Mouse (Mus musculus): Measurements from ENCODE around the gene Gabpb2.
"Not testable (repeated sequence)": the region's sequence is repeated elsewhere in the genome, so short reads cannot be mapped to it uniquely, and the experiment has no call there.

Gabpb2 gene

GRCm38 (mm10) chr3:95231298-95232221, 13.8 kb upstream of the Gabpb2 start, which contains the start of gene Mllt11:
Gene Mllt11, minus strand, starts transcription at chr3:95232171.
- DNase-seq = no peak

GRCm38 (mm10) chr3:95230495-95231297, 13.0 kb upstream of the Gabpb2 start:
- no peak for DNase-seq

GRCm38 (mm10) chr3:95229781-95230494, 12.2 kb upstream of the Gabpb2 start:
- peak; percentile 39 to 56 for DNase-seq

DNA sequence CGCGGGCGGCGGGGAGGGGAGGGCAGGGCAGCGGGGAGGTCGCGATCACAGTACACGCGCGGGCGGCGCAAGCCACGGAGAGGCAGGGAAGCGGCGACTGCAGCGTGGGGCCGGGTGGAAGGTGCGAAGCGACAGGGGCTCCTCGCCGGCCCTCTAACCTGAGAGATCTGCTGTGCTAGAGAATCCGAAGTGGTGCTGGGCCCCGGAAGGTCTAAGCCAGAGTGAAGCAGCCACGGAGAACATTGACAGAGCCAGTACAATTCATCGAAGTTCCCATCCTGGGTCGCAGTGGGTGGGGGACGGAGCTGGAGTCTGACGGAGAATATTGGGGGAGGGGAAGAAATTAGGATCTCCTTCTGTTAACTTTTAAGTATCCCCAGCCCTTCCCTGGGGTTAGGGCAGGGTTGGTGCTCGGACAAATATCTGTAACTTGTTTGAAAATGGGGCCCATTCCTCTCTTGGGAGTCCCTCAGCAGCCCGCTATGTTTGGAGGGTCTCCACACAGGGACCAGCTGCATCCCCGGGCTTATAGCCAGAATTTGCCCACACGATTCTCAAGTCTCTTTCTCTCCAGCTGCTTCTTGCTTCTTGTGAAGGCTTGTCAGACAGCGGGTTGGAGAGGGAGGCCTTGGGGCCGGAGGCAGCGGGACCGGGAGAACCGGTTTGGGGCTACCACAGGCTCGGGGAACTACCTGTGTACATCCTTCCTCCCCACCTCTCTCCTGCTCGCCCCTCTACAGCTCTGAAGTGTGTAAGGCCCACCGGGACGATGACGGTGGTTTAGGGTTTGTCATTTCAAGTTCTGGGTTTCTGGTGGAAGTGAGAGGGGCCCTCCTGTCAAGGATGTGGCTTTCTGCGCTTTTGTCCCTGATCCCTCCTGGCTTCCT, 11.4 kb upstream of the Gabpb2 start:
- peak; percentile 39 to 53 for DNase-seq

GRCm38 (mm10) chr3:95228148-95228893, 10.6 kb upstream of the Gabpb2 start, which contains the start of gene Cdc42se1:
Gene Cdc42se1, plus strand, starts transcription at chr3:95228732.
- DNase-seq = peak; percentile 88 to 90

DNA sequence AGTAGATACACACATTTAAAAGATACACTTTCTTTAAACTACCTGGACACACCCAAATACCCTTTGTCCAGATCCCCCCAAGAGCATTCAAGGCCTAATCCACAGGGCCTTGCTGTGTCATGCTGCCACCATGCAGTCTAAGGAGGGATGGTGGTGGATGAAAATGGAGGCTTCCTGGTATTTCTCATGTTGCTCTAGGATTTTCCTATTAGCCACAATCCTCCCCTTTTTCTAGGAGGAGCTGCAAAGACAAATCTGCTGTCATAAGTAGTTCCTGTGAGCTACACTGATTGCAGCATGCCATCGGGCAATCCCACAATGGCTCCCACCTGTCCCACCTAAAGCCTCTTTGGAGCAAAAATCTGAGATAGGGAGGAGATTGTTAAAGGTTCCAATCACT, 9.5 kb upstream of the Gabpb2 start:
- no peak for DNase-seq

GRCm38 (mm10) chr3:95224295-95224694, 6.6 kb upstream of the Gabpb2 start:
- DNase-seq = no peak

DNA sequence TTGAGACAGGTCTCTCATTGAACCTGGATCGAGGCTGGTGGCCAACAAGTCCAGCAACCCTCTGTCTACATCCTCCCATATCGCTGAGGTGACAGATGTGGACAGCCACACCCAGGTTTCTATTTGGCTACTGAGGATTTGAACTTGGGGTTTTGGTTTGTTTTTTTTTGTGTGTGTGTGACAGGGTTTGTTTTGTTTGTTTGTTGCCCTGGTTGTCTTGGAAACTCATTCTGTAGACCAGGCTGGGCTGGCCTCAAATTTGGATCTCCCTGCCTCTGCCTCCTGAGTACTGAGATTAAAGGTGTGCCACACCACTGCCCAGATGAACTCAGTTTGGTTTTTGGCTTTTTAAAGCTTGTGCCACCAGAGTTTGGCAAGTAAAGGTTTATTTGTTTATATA, 5.3 kb upstream of the Gabpb2 start:
- no peak for DNase-seq

GRCm38 (mm10) chr3:95218466-95219137, 886 bp upstream of the Gabpb2 start:
- no peak for DNase-seq

DNA sequence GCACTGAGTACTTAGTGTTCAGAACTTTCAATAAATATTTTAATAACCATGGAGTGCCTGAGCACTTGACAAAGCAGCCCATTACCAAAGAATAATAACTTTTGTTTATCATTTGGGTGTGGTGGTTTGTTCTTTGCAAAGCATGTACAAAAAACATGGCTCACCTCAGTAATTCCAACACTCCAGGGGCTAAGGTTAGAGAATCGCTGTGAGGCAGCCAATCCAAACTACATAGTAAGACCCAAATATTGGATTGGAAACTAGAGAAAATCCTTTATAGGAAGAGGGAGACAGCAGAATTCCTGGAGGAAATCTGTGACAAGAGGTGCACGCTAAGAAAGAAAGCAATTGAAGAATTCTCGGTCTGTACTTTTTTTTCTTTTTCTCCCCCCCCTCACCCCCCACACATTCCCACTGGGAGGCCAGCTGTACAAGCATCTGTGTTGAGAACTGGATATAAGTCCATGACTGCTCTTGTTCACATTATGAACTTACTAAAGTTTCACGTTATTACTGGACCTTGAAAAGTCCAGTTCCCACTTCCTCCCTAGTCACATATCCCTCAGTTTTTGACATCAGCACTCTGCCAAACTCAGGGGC, 961 bp downstream of the Gabpb2 start:
- no peak for DNase-seq

- DNase-seq = no peak
Measured at GRCm38 (mm10) chr3:95213609-95213975, 4.1 kb downstream of the Gabpb2 start.

GRCm38 (mm10) chr3:95212889-95213608, 4.7 kb downstream of the Gabpb2 start:
- not testable (repeated sequence) for DNase-seq

DNA sequence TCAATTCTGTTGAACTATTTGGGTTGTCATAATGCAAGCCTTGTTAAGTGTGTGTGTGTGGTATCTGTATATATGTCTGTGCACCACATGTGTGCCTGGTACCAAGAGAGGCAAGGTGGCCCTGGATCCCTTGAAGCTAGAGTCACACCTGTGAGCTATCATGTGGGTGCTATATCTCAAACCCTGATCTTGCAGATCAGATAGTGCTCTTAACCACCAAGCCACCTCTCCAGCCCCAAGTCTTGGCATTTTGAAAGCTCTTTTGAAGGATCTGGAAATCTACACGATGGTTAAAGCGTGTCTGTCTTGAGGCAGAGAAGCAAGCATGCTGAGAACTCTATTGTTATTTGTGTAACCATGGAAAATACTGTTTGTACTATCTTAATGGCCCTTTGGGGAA, 7.1 kb downstream of the Gabpb2 start:
- no peak for DNase-seq

GRCm38 (mm10) chr3:95208286-95208685, 9.4 kb downstream of the Gabpb2 start:
- no peak for DNase-seq

- DNase-seq = no peak
Measured at GRCm38 (mm10) chr3:95203880-95204279, 13.8 kb downstream of the Gabpb2 start.

GRCm38 (mm10) chr3:95200562-95200961, 17.2 kb downstream of the Gabpb2 start:
- no peak for DNase-seq

DNA sequence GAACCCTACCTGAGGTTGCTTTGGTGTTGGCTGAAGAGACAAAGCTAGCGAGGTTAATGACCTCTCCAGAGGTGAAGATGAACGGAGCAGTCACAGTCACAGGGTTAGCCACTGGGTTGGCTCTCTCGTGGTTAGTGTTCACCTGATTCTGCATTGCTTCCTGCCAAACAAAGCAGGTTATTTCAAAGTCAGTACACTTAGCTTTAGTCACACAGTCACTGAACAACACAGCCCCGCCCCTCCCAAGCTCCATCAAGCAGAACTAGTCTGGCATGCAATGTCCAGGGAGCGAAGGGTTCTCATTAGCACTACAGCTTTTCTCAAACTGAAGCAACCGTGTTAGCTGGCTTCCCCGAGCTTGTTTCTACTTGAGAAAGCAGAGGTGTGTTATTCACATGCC, 17.6 kb downstream of the Gabpb2 start:
- DNase-seq = no peak

- no peak for DNase-seq
Measured at GRCm38 (mm10) chr3:95199101-95199500, 18.6 kb downstream of the Gabpb2 start.

- no peak for DNase-seq
Measured at GRCm38 (mm10) chr3:95195772-95196171, 21.9 kb downstream of the Gabpb2 start.
